Mouse (Mus musculus) heart, adult 2 months (tissue): ENCODE measurements around the gene Anks6.

Experiments
- CTCF ChIP-seq: fragments of 200-600 bp; IDR thresholded peaks from 2 replicates; pipeline ENCODE4 v1.8.1; 2022; ENCODE audit warnings: antibody characterized with exemption, mild to moderate bottlenecking, moderate library complexity
- EP300 ChIP-seq: fragments of 200-500 bp; IDR thresholded peaks from 2 replicates; pipeline ENCODE4 v1.6.1; 2011; ENCODE audit warnings: low read depth, low read length, control low read depth; ENCODE audit not compliant: insufficient read depth

GRCm38 (mm10) chr4:47103561-47103960 is 46.3 kb upstream of the Anks6 start:
- TF ChIP-seq CTCF (no peak), EP300 (no peak)
